14 mouse cellular contexts compared by ENCODE assay signal in the genomic region with DNA sequence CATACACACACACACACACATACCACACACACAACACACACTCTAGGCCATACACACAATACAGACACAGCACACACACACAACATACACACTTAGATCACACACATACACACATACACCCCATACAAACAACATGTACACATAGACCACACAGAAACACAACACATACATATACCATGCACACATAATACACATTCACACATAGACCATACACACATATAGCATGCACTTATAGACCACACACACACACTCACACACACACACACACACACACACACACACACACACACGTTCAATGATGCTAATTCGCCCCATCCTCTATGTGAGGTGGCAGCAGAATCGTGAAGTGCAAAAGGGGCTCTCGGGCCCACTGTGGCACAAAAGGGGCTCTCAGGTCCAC.
"Had no signal": no experiment of that assay in that cellular context is flagged by ENCODE, and none has a peak within 500 bp of the region (broad histone marks: within the 10 kb centered on the region; RNA-seq: fewer than 3 reads in every experiment).

No protein-coding gene starts in this region.

- H3K9me3 ChIP-seq: limb, embryonic 12.5 days; liver, embryonic 13.5 days; lung, embryonic 15.5 days; megakaryocyte, embryonic 14.5 days; neural tube, embryonic 12.5 days had no signal

- H3K4me3 ChIP-seq: left cerebral cortex, adult 2 months; limb, embryonic 12.5 days; liver, embryonic 13.5 days; lung, embryonic 15.5 days; megakaryocyte, embryonic 14.5 days; neural tube, embryonic 12.5 days had no signal

- H3K4me2 ChIP-seq: limb, embryonic 12.5 days; liver, embryonic 13.5 days; lung, embryonic 15.5 days; neural tube, embryonic 12.5 days had no signal

- H3K9ac ChIP-seq: limb, embryonic 12.5 days; liver, embryonic 13.5 days; liver, postnatal 0 days; lung, embryonic 15.5 days; neural tube, embryonic 12.5 days had no signal

- H3K36me3 ChIP-seq: limb, embryonic 12.5 days; liver, embryonic 13.5 days; lung, embryonic 15.5 days; neural tube, embryonic 12.5 days had no signal

- H3K27me3 ChIP-seq: limb, embryonic 12.5 days; liver, embryonic 13.5 days; lung, embryonic 15.5 days; megakaryocyte, embryonic 14.5 days; neural tube, embryonic 12.5 days had no signal

- H3K27ac ChIP-seq: limb, embryonic 12.5 days; liver, embryonic 13.5 days; lung, embryonic 15.5 days; macrophage; neural tube, embryonic 12.5 days; stomach, postnatal 0 days had no signal

- ATAC-seq: liver, postnatal 0 days had no signal

- DNase-seq: kidney, adult 18-20 months; kidney, postnatal 10 days; kidney, postnatal 4 days; liver; liver, embryonic 13.5 days; liver, postnatal 0 days; lung, postnatal 14 days had no signal

- H3K4me1 ChIP-seq: liver, embryonic 13.5 days; lung, embryonic 15.5 days; megakaryocyte, embryonic 14.5 days; neural tube, embryonic 12.5 days had no signal
